Mouse (Mus musculus) MEL (cell line): ENCODE results near the gene Gramd2. TPM values are rescaled to one million over a fixed set of nuclear protein-coding genes. Genes with fewer than 3 reads are reported as not detected.

Experiments used
- DNase-seq: peaks from one replicate; pipeline ENCODE4 v3.0.0; 2011; ENCODE audit warnings: low read depth, low spot score
- H3K27ac ChIP-seq: 2 replicates; pipeline ENCODE4 v1.5.1; 2012; ENCODE audit warnings: low read depth, mild to moderate bottlenecking, control low read depth, low read length, moderate library complexity; ENCODE audit not compliant: control insufficient read depth
- H3K27me3 ChIP-seq, 2 experiments: fragments of 150-350 bp in 1 of 2; sonication (generic) in 1 of 2; 2 replicates each; pipeline ENCODE4 v1.6.1; 2012; ENCODE audit warnings: low read length in 2 of 2, mild to moderate bottlenecking in 2 of 2, improper control_type of control experiment in 1 of 2, moderate library complexity in 1 of 2; ENCODE audit not compliant: insufficient read depth in 2 of 2, control insufficient read depth in 1 of 2
- H3K36me3 ChIP-seq, 2 experiments: 2 replicates each; pipeline ENCODE4 v1.6.1; 2012 to 2014; ENCODE audit warnings: low read length in 2 of 2, improper control_type of control experiment in 1 of 2, inconsistent platforms in 1 of 2, mild to moderate bottlenecking in 1 of 2; ENCODE audit not compliant: insufficient read depth in 2 of 2, control insufficient read depth in 1 of 2
- H3K4me1 ChIP-seq, 2 experiments: fragments of 150-350 bp in 1 of 2; sonication (generic) in 1 of 2; 2 replicates each; pipeline ENCODE4 v1.6.1; 2012; ENCODE audit warnings: low read length in 2 of 2, improper control_type of control experiment in 1 of 2, mild to moderate bottlenecking in 1 of 2; ENCODE audit not compliant: insufficient read depth in 2 of 2, control insufficient read depth in 1 of 2
- H3K4me3 ChIP-seq, 2 experiments: fragments of 150-350 bp in 1 of 2; sonication (generic) in 1 of 2; 2 replicates each; pipeline ENCODE4 v1.5.1; 2012; ENCODE audit warnings: low read depth in 2 of 2, low read length in 2 of 2, mild to moderate bottlenecking in 2 of 2, moderate library complexity in 2 of 2, control low read depth in 1 of 2, improper control_type of control experiment in 1 of 2; ENCODE audit not compliant: control insufficient read depth in 1 of 2, insufficient read depth in 1 of 2
- H3K79me2 ChIP-seq: 2 replicates; pipeline ENCODE4 v1.6.1; 2012; ENCODE audit warnings: mild to moderate bottlenecking, low read length, moderate library complexity; ENCODE audit not compliant: control insufficient read depth, poor library complexity, insufficient read depth
- H3K9ac ChIP-seq: 2 replicates; pipeline ENCODE4 v1.6.1; 2012; ENCODE audit warnings: low read depth, mild to moderate bottlenecking, control low read depth, low read length, moderate library complexity; ENCODE audit not compliant: control insufficient read depth, poor library complexity, severe bottlenecking
- H3K9me3 ChIP-seq: fragments of 150-350 bp; sonication (generic); replicated peaks from 2 replicates; pipeline ENCODE4 v1.6.1; 2012; ENCODE audit warnings: mild to moderate bottlenecking, low read length, improper control_type of control experiment, moderate library complexity; ENCODE audit not compliant: insufficient read depth
- BHLHE40 ChIP-seq: IDR thresholded peaks from 2 replicates; pipeline ENCODE4 v1.6.1; 2012; ENCODE audit warnings: low read depth, mild to moderate bottlenecking, inconsistent platforms, low read length, improper control_type of control experiment, borderline replicate concordance
- CHD1 ChIP-seq: IDR thresholded peaks from 2 replicates; pipeline ENCODE4 v1.6.1; 2012; ENCODE audit warnings: low read depth, mild to moderate bottlenecking, inconsistent platforms, low read length, improper control_type of control experiment
- CHD2 ChIP-seq: IDR thresholded peaks from 2 replicates; pipeline ENCODE4 v1.6.1; 2011; ENCODE audit warnings: low read length, improper control_type of control experiment
- CTCF ChIP-seq, 3 experiments: IDR thresholded peaks in 2 of 3; conservative IDR thresholded peaks in 1 of 3; 2 replicates each; pipeline ENCODE4 v1.5.1; 2011 to 2012; ENCODE audit warnings: low read length in 3 of 3, low read depth in 2 of 3, mild to moderate bottlenecking in 2 of 3, improper control_type of control experiment in 1 of 3, inconsistent platforms in 1 of 3, mixed read lengths in 1 of 3, moderate library complexity in 1 of 3; ENCODE audit not compliant: control insufficient read depth in 1 of 3, insufficient read depth in 1 of 3, poor library complexity in 1 of 3, severe bottlenecking in 1 of 3
- E2F4 ChIP-seq: IDR thresholded peaks from 2 replicates; pipeline ENCODE4 v1.6.1; 2011; ENCODE audit warnings: low read depth, low read length, improper control_type of control experiment, borderline replicate concordance
- ELF1 ChIP-seq: IDR thresholded peaks from 2 replicates; pipeline ENCODE4 v1.6.1; 2014; ENCODE audit warnings: low read depth, mild to moderate bottlenecking, inconsistent platforms, low read length, improper control_type of control experiment, moderate library complexity
- EP300 ChIP-seq, 2 experiments: IDR thresholded peaks; 2 replicates each; pipeline ENCODE4 v1.6.1; 2011; ENCODE audit warnings: improper control_type of control experiment in 2 of 2, low read length in 2 of 2, low read depth in 1 of 2, mild to moderate bottlenecking in 1 of 2
- ETS1 ChIP-seq: IDR thresholded peaks from 2 replicates; pipeline ENCODE4 v1.6.1; 2012; ENCODE audit warnings: low read depth, mild to moderate bottlenecking, inconsistent platforms, low read length, improper control_type of control experiment, moderate library complexity
- GABPA ChIP-seq: IDR thresholded peaks from 2 replicates; pipeline ENCODE4 v1.6.1; 2012; ENCODE audit warnings: low read depth, mild to moderate bottlenecking, inconsistent platforms, low read length, improper control_type of control experiment, moderate library complexity
- HCFC1 ChIP-seq: IDR thresholded peaks from 2 replicates; pipeline ENCODE4 v1.6.1; 2012; ENCODE audit warnings: low read depth, mild to moderate bottlenecking, inconsistent platforms, low read length, improper control_type of control experiment, moderate library complexity
- JUND ChIP-seq: IDR thresholded peaks from 2 replicates; pipeline ENCODE4 v1.6.1; 2011; ENCODE audit warnings: low read depth, mild to moderate bottlenecking, improper control_type of control experiment, low read length
- KAT2A ChIP-seq: conservative IDR thresholded peaks from 2 replicates; pipeline ENCODE4 v1.6.1; 2012; ENCODE audit warnings: low read depth, low read length, improper control_type of control experiment, inconsistent platforms
- MAFK ChIP-seq: IDR thresholded peaks from 2 replicates; pipeline ENCODE4 v1.6.1; 2011; ENCODE audit warnings: low read depth, mild to moderate bottlenecking, low read length, improper control_type of control experiment, borderline replicate concordance
- MAX ChIP-seq: IDR thresholded peaks from 2 replicates; pipeline ENCODE4 v1.6.1; 2011; ENCODE audit warnings: low read length, improper control_type of control experiment
- MEF2A ChIP-seq: IDR thresholded peaks from 2 replicates; pipeline ENCODE4 v1.6.1; 2014; ENCODE audit warnings: low read depth, mild to moderate bottlenecking, inconsistent platforms, low read length, improper control_type of control experiment; ENCODE audit not compliant: poor library complexity, insufficient replicate concordance, severe bottlenecking; ENCODE audit errors: extremely low read depth
- MYB ChIP-seq: IDR thresholded peaks from 2 replicates; pipeline ENCODE4 v1.6.1; 2011; ENCODE audit warnings: mild to moderate bottlenecking, low read depth, low read length, improper control_type of control experiment
- NELFE ChIP-seq: IDR thresholded peaks from 2 replicates; pipeline ENCODE4 v1.6.1; 2011; ENCODE audit warnings: low read depth, low read length, improper control_type of control experiment
- POLR2AphosphoS2 ChIP-seq: IDR thresholded peaks from 2 replicates; pipeline ENCODE4 v1.6.1; 2011; ENCODE audit warnings: low read length, improper control_type of control experiment
- POLR2AphosphoS5 ChIP-seq: IDR thresholded peaks from 2 replicates; pipeline ENCODE4 v1.6.1; 2012; ENCODE audit warnings: low read depth, borderline replicate concordance, mild to moderate bottlenecking, inconsistent platforms, low read length, moderate library complexity, mixed read lengths
- RAD21 ChIP-seq: IDR thresholded peaks from 2 replicates; pipeline ENCODE4 v1.6.1; 2011; ENCODE audit warnings: mild to moderate bottlenecking, low read depth, low read length, improper control_type of control experiment
- TAL1 ChIP-seq: IDR thresholded peaks from 2 replicates; pipeline ENCODE4 v1.6.1; 2012; ENCODE audit warnings: mild to moderate bottlenecking, inconsistent platforms, low read length, moderate library complexity, mixed read lengths
- TBP ChIP-seq: IDR thresholded peaks from 2 replicates; pipeline ENCODE4 v1.8.0; 2011; ENCODE audit warnings: low read depth, low read length, improper control_type of control experiment
- TCF12 ChIP-seq: IDR thresholded peaks from 2 replicates; pipeline ENCODE4 v1.6.1; 2014; ENCODE audit warnings: low read depth, mild to moderate bottlenecking, inconsistent platforms, low read length, improper control_type of control experiment, moderate library complexity
- UBTF ChIP-seq: IDR thresholded peaks from 2 replicates; pipeline ENCODE4 v1.6.1; 2012; ENCODE audit warnings: low read depth, mild to moderate bottlenecking, inconsistent platforms, low read length, improper control_type of control experiment, moderate library complexity, borderline replicate concordance; ENCODE audit not compliant: insufficient read depth
- ZC3H11A ChIP-seq: IDR thresholded peaks from 2 replicates; pipeline ENCODE4 v1.6.1; 2012; ENCODE audit warnings: low read depth, mild to moderate bottlenecking, inconsistent platforms, low read length, improper control_type of control experiment
- ZMIZ1 ChIP-seq: IDR thresholded peaks from 2 replicates; pipeline ENCODE4 v1.6.1; 2012; ENCODE audit warnings: low read depth, mild to moderate bottlenecking, inconsistent platforms, low read length, improper control_type of control experiment, moderate library complexity
- ZNF384 ChIP-seq: IDR thresholded peaks from 2 replicates; pipeline ENCODE4 v1.6.1; 2012; ENCODE audit warnings: low read depth, mild to moderate bottlenecking, inconsistent platforms, low read length, improper control_type of control experiment
- polyA plus RNA-seq, 2 experiments: library from polyadenylated mRNA; stranded (reverse) in 1 of 2; unstranded in 1 of 2; fragments of >175 nt in 1 of 2; fragments of >200 nt in 1 of 2; gene quantifications; 2 replicates each; pipeline versions ENCODE4 v1.2.1 to v1.2.4; 2012; ENCODE audit warnings: low replicate concordance in 2 of 2, low read depth in 1 of 2; ENCODE audit not compliant: insufficient read length in 2 of 2, insufficient read depth in 1 of 2, missing spikeins in 1 of 2
- total RNA-seq: library from RNA; depleted of rRNA; stranded (reverse); fragments of 300-350 nt; gene quantifications from 2 replicates; pipeline ENCODE4 v1.2.3, GENCODE M21; 2012

Gene Gramd2
- total and polyA plus RNA-seq, 3 experiments: 0.04 TPM; not detected in 2

DNA sequence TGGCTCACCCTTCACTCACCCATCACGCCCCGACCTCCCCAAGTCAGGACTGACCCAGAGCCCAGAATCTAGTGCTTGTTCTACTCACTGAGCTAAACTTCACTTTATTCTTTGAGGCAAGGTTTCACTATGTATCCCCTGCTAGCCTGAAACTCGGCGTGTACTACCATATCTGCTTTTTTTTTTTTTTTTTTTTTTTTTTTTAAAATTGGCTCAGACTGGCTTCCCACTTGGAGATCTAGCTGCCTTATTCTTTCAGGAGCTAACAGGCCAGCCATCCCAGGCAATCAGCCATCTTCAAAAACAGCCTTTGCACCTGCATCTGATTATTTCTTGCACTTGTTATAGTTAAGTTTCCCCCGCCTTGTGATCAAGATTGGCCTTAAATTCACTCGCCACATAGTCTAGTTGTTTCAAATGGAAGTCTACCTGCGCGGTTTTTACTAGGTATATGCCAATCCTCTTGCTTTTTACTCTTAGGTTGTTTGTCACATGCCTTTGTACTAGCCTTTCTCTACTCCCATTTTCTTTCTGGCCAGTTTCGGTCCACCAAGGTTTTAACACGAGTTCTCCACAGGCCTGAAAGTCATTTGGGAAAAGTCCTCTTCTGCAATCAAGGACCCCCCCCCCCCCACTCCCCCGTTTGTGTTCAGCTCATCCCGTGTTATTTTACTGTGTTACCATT, 69.8 kb downstream of the Gramd2 start:
- H3K4me3 ChIP-seq: peak overlapping the region; percentile 89 to 90
- peak; percentile 61 for DNase-seq
- TF ChIP-seq ZNF384 (peak; percentile 92), E2F4 (no peak)
- H3K79me2 ChIP-seq: peaks cover 7% of the 10 kb centered on the region
- peak overlapping the region; percentile 89 for H3K27ac ChIP-seq
- H3K27me3 ChIP-seq: no peaks in the 10 kb centered on the region
- H3K9ac ChIP-seq: peak overlapping the region; percentile 81
- peaks cover 5 to 7% of the 10 kb centered on the region in 2 experiments; a peak in 3 of 4 replicates for H3K4me1 ChIP-seq
- H3K9me3 ChIP-seq: no peaks in the 10 kb centered on the region
- peaks cover 0 to 10% of the 10 kb centered on the region in 2 experiments; a peak in 2 of 4 replicates for H3K36me3 ChIP-seq

DNA sequence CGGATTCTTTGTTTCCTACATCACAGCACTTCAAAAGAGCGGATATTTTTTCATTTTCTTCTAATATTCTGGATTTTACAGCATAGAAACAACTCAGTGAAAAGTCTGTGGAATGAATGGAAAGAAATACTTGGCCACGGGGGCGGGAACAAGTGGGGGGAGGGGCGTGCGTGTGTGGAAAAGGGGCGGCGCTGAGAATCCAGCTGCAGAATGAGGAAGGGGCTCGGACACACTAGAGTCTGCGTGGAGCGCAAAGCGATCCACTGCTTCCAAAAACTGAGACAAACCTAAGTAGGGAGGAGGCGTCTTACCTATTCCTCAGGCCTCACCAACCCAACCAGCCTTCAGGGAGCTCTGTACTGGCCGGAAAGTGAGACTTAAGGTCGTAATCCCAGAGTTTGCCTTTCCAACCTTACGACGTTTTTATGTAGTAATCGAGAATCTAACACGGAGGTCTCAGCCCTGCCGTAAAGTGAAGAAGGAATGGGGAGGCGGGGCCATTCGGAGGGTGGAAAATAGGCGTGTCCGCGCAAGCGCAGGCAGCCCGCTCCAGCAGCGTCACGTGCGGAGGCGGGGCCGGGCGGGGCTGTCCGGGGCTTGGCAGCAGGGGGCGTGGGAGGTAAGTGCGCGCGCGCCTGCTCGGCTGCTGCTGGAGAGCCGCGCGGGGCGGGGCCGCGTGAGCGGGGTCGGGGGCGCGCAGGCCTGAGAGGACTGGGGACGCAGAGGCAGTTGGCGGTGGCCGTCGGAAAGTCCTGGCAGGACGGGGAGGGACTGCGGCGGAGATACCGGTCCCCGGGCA, 70.5 kb downstream of the Gramd2 start, which contains the start of the genes Senp8 and Myo9a:
Gene Senp8, minus strand, starts transcription at position 444 of the 799 bp plus-strand sequence.
Gene Myo9a, plus strand, starts transcription at position 630 of the 799 bp plus-strand sequence.
- H3K4me3 ChIP-seq: peak within 1 kb of the TSS; percentile 99
- H3K79me2 ChIP-seq: peaks cover 7% of the 10 kb centered on the region
- H3K27me3 ChIP-seq: no peaks in the 10 kb centered on the region
- peak; percentile 98 for DNase-seq
- peaks cover 0 to 16% of the 10 kb centered on the region in 2 experiments; a peak in 2 of 4 replicates for H3K36me3 ChIP-seq
- H3K9ac ChIP-seq: peak within 1 kb of the TSS; percentile 94
- H3K4me1 ChIP-seq: peaks cover 6 to 11% of the 10 kb centered on the region in 2 experiments; a peak in 3 of 4 replicates
- H3K27ac ChIP-seq: peak within 1 kb of the TSS; percentile 89
- H3K9me3 ChIP-seq: no peaks in the 10 kb centered on the region
- no peak for TF ChIP-seq CHD1
- TF ChIP-seq CTCF (IDR thresholded peaks at IDR 0.05 in 2 of 3, conservative IDR thresholded peaks at IDR 0.05 in 1 of 3; ENCODE audit: control insufficient read depth in 1 of 3, insufficient read depth in 1 of 3, low read depth in 2 of 3, low read length in 3 of 3, poor library complexity in 1 of 3, severe bottlenecking in 1 of 3): 0 out of 6 replicates have a peak, but pooled peaks of 1 of the 3 experiments have one; percentile 5
- peak; percentile 93 for TF ChIP-seq POLR2AphosphoS2
- peak; percentile 50; the same call in 1 of the 2 replicates for TF ChIP-seq ELF1
- TF ChIP-seq CHD2: no peak
- no peak for TF ChIP-seq EP300 (IDR thresholded peaks at IDR 0.05; ENCODE audit: low read depth in 1 of 2, low read length in 2 of 2)
- TF ChIP-seq HCFC1: peak; percentile 83
- TF ChIP-seq ETS1: 0 out of 2 replicates have a peak, but pooled peaks have one; percentile 36
- TF ChIP-seq KAT2A: no peak; the same call in 1 of the 2 replicates
- TF ChIP-seq POLR2AphosphoS5: no peak
- TF ChIP-seq RAD21: no peak
- TF ChIP-seq BHLHE40: peak; percentile 100
- TF ChIP-seq ZNF384: no peak; the same call in 1 of the 2 replicates
- no peak for TF ChIP-seq ZC3H11A
- no peak for TF ChIP-seq UBTF
- no peak; the same call in 1 of the 2 replicates for TF ChIP-seq MEF2A
- TF ChIP-seq TCF12: peak; percentile 37; the same call in 1 of the 2 replicates
- TF ChIP-seq E2F4: no peak
- peak; percentile 87 for TF ChIP-seq TBP
- peak; percentile 50; the same call in 1 of the 2 replicates for TF ChIP-seq MAX
- no peak for TF ChIP-seq GABPA
- no peak for TF ChIP-seq TAL1
- peak; percentile 68; the same call in 1 of the 2 replicates for TF ChIP-seq ZMIZ1
- peak; percentile 92 for TF ChIP-seq NELFE
- no peak for TF ChIP-seq MAFK
- no peak for TF ChIP-seq JUND
- TF ChIP-seq MYB: no peak
